Mouse (Mus musculus) MN1 (cell line): ENCODE results near the gene Rtn4ip1.
A peak's percentile ranks its signal among the peaks of the same experiment; 100 is the strongest.
"Not testable (repeated sequence)": the region's sequence is repeated elsewhere in the genome, so short reads cannot be mapped to it uniquely, and the experiment has no call there.

Source experiments
- DNase-seq: peaks from one replicate; pipeline ENCODE4 v3.0.0-alpha.2; 2016; ENCODE audit warnings: low spot score

The Rtn4ip1 gene

DNA sequence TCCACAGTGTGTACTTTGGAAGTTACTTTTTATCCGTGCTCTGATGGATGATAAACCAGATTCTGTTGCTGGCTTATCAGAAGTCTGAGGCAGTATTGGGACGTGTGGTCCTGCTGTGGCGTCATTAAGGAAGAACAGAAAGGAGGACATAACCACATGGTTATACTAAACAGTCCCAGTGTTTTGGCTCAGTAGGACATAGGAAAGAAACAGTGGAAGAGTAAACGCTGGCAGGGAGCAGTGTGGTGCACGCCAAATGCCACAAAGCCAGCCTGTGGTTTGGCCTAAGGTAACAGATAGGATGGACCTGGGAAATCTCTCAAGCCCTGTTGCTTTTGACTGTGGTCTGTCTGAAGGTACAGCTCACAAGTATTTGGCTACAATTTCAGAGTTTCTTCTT, 27.0 kb downstream of the Rtn4ip1 start:
- no peak for DNase-seq

GRCm38 (mm10) chr10:43939136-43939662, 37.6 kb downstream of the Rtn4ip1 start:
- no peak for DNase-seq

GRCm38 (mm10) chr10:43943736-43944135, 42.1 kb downstream of the Rtn4ip1 start:
- peak; percentile 68 for DNase-seq

DNA sequence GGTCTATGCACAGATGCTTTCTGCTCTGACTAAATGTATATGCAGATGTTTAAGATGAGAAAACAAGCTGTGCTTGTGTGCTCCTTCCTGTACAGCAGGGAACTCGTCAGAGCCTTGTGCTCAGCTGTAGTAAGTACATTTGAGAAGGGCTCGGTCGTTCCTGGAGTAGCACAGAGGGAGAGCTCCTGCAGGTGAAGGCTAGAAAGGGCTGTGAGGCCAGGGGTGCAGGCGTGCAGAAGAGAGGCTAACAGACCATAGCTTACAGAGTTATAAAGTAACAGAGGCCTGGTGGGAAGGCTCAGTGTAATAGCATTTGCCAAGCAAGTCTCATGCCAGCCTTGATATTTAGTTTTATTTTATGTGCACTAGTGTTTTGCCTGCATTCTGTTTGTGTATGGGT, 43.8 kb downstream of the Rtn4ip1 start:
- DNase-seq, result no peak

- DNase-seq, result peak; percentile 78
Measured at GRCm38 (mm10) chr10:43953942-43954341, 52.3 kb downstream of the Rtn4ip1 start.

GRCm38 (mm10) chr10:43964943-43965342, 63.3 kb downstream of the Rtn4ip1 start:
- DNase-seq, result no peak

DNA sequence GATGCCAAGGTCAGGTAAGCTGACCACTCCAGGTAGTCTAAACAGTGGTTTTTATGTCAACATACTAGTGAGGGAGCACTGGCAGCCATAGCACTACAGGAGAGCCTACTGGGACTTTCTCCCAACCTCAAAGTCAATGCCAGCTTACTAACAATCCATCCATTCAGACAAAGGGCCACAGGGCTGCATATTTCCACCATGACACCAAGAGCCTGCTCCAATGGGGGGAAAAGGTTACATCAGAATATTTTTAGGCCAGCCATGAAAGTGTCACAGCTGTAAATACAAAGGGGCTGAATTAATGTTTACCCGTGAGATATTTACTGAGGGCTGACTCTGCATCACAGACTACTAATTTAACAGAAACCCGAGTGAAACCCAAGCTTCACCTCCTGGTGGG, 71.6 kb downstream of the Rtn4ip1 start:
- DNase-seq, result no peak

DNA sequence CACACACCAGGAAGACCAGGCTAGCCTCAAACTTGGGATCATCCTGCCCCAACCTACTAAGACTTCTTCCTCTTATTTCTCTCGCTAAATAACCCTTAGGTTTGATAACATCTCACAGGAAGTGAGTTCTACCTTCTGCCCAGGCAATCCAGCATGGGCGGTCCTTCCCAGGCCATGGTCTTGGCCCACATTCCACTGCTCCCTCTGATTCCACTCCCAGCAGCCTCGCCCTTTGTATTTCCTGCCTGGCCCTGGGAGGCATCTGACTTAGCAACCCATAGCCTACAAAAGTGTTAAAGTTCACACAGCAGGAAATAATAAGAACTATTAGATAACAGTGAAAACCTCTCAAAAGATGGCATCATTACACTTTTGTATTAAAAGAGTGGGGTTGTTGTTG, 75.7 kb downstream of the Rtn4ip1 start:
- DNase-seq, result no peak

GRCm38 (mm10) chr10:43980080-43980479, 78.5 kb downstream of the Rtn4ip1 start:
- DNase-seq, result no peak

- DNase-seq, result not testable (repeated sequence)
Measured at GRCm38 (mm10) chr10:43980742-43981141, 79.1 kb downstream of the Rtn4ip1 start.

DNA sequence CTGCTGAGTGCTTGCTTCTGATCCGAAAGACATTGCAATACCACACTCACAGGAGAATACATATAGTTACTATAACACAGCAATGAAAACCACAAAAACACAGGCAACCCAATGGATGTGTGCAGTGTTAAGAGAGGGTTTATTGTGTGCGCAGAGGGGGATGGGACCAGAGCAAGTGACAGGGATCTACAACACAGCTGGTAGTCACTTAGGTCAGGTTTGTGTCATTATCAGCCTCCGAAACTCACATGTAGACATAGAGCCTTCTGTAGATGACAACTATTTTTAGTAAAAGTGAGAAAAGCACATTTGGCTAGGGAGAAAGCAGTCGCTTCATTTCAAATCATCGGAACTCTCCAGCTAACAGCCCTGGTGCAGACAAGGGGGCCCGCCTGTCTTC, 80.9 kb downstream of the Rtn4ip1 start:
- DNase-seq, result no peak

- no peak for DNase-seq
Measured at GRCm38 (mm10) chr10:43983241-43983640, 81.6 kb downstream of the Rtn4ip1 start.

- DNase-seq, result no peak
Measured at GRCm38 (mm10) chr10:43983866-43984265, 82.3 kb downstream of the Rtn4ip1 start.

GRCm38 (mm10) chr10:43991268-43991667, 89.7 kb downstream of the Rtn4ip1 start:
- no peak for DNase-seq

GRCm38 (mm10) chr10:43992506-43992905, 90.9 kb downstream of the Rtn4ip1 start:
- DNase-seq, result no peak

DNA sequence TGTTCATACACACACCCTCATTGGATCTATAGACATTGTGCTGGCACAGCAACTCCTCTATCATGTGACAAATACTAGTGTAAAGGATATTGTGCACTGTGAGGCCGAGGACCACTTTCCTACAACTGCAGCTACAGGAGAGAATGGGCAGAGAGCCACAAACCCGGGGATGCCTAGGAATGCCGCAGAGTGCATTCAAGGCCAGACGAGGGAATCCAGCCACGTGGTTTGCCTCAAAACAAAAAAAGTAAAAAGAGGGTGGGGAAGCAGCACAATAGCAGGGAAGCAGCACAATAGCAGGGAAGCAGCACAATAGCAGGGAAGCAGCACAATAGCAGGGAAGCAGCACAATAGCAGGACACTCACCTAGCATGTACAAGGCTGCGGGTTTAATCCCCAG, 91.6 kb downstream of the Rtn4ip1 start:
- no peak for DNase-seq

- no peak for DNase-seq
Measured at GRCm38 (mm10) chr10:43995858-43996650, 94.4 kb downstream of the Rtn4ip1 start.

DNA sequence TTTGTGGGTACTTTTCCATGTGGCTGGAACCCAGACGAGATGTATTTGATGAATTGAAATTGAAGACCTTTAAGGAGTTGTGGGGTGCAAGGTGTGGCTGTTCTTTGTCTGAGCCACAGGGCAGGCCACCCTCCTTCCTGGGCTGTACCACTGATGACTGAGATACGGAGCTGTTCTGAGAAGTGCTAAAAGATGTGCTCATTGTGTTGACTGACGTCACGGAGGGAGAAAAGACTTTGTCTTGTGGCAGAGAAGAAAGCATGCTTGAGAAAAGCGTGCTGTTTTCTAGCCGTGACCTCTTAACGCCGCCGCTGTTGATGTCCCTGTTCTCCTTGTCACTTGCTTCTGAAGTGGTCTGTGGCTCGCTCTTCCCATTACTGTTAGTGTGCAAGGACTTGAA, 95.7 kb downstream of the Rtn4ip1 start:
- no peak for DNase-seq

GRCm38 (mm10) chr10:43998023-43998422, 96.4 kb downstream of the Rtn4ip1 start:
- DNase-seq, result no peak

GRCm38 (mm10) chr10:43998503-43999082, 97.0 kb downstream of the Rtn4ip1 start:
- no peak for DNase-seq

DNA sequence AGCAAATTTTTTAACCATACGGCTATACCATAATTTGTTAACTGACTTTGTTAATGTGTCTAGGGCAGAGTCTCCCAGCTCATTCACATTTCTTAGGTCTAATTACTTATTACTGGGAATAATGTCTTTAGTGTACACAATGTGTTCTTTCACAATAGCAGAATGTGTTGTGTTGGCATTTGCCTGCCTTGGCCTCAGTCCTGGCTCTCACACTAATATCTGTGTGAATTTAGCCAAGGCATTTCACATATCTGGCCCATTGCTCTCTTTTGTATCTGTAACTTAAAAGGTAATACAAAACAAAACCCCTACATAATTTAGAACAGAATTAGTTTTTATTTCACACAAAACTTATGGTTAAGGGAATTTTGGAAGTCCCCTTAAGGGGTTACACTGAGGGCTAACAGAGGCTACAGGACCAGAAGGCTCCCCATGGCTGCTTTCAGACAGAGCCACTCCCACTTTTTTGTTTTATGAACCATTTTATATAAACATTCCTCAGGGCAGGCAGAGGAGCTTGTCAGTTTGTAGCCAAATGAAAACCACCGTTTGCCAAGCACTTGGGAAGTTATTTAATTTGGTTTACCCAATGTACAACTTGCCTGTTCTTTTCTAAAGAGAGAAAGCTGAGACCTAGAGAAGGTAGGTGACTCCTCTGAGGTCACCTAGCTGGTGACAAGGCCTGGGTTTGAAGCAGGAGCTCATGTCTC, 98.7 kb downstream of the Rtn4ip1 start:
- no peak for DNase-seq

- no peak for DNase-seq
Measured at GRCm38 (mm10) chr10:44002004-44002940, 100.7 kb downstream of the Rtn4ip1 start.
